Mouse (Mus musculus) hindlimb bud, embryonic 11.5 days (tissue): ENCODE results near the gene Pcmtd2.
"Not testable (repeated sequence)": the region's sequence is repeated elsewhere in the genome, so short reads cannot be mapped to it uniquely, and the experiment has no call there.

Source experiments
- DNase-seq: peaks from one replicate; pipeline ENCODE4 v3.0.0-alpha.2; 2012; ENCODE audit warnings: low read depth, low spot score; ENCODE audit errors: extremely low spot score

Gene Pcmtd2

GRCm38 (mm10) chr2:181837372-181838292 is at the start of gene Pcmtd2:
TSS of gene Pcmtd2 (plus strand) at chr2:181837854.
- DNase-seq = peak; percentile 83

- DNase-seq = no peak
Observed at GRCm38 (mm10) chr2:181789396-181789795, 48.3 kb upstream of the Pcmtd2 start.

GRCm38 (mm10) chr2:181793186-181793585 is 44.5 kb upstream of the Pcmtd2 start:
- DNase-seq = not testable (repeated sequence)

GRCm38 (mm10) chr2:181795641-181796130 is 42.0 kb upstream of the Pcmtd2 start:
- no peak for DNase-seq

- no peak for DNase-seq
Observed at GRCm38 (mm10) chr2:181797672-181798071, 40.0 kb upstream of the Pcmtd2 start.

- no peak for DNase-seq
Observed at GRCm38 (mm10) chr2:181829032-181829650, 8.5 kb upstream of the Pcmtd2 start.

GRCm38 (mm10) chr2:181832745-181833144 is 4.9 kb upstream of the Pcmtd2 start:
- DNase-seq = no peak

- DNase-seq = no peak
Observed at GRCm38 (mm10) chr2:181838293-181838680, 633 bp downstream of the Pcmtd2 start.

GRCm38 (mm10) chr2:181845709-181846394 is 8.2 kb downstream of the Pcmtd2 start:
- DNase-seq = no peak

GRCm38 (mm10) chr2:181863791-181864535 is 26.3 kb downstream of the Pcmtd2 start, which contains the start of gene Polr3k:
TSS of gene Polr3k (plus strand) at chr2:181864337.
- peak; percentile 77 for DNase-seq

GRCm38 (mm10) chr2:181864536-181864860 is 26.8 kb downstream of the Pcmtd2 start:
- no peak for DNase-seq

- peak; percentile 61 for DNase-seq
Observed at GRCm38 (mm10) chr2:181866931-181867330, 29.3 kb downstream of the Pcmtd2 start.

GRCm38 (mm10) chr2:181871039-181871438 is 33.4 kb downstream of the Pcmtd2 start:
- DNase-seq = no peak

- DNase-seq = no peak
Observed at GRCm38 (mm10) chr2:181878903-181879302, 41.2 kb downstream of the Pcmtd2 start.

- no peak for DNase-seq
Observed at GRCm38 (mm10) chr2:181883022-181883749, 45.5 kb downstream of the Pcmtd2 start.
